Mouse (Mus musculus) forebrain, embryonic 14.5 days (tissue): ENCODE measurements around the gene Fam168a. TPM values are rescaled to one million over a fixed set of nuclear protein-coding genes. Genes with fewer than 3 reads are reported as not detected.
A peak's percentile ranks its signal among the peaks of the same experiment; 100 is the strongest.
"Not testable (repeated sequence)": the region's sequence is repeated elsewhere in the genome, so short reads cannot be mapped to it uniquely, and the experiment has no call there.

Experiments
- ATAC-seq: fragments of 200-750 bp; cut with Nextera tagmentation; 2 replicates; pipeline ENCODE4 v1.8.0; 2017; ENCODE audit warnings: mild to moderate bottlenecking, moderate library complexity
- DNase-seq: peaks from one replicate; pipeline ENCODE4 v3.0.0-alpha.2; 2015; ENCODE audit warnings: low spot score
- H3K27ac ChIP-seq: fragments of 300-500 bp; sonication (generic); 2 replicates; pipeline ENCODE4 v1.5.1; 2014; ENCODE audit warnings: low read depth, mild to moderate bottlenecking, control low read depth, low read length, moderate library complexity
- H3K27me3 ChIP-seq: fragments of 300-500 bp; sonication (generic); replicated peaks from 2 replicates; pipeline ENCODE4 v1.6.1; 2014; ENCODE audit warnings: low read length, control low read depth, mixed read lengths; ENCODE audit not compliant: control insufficient read depth, insufficient read depth
- H3K36me3 ChIP-seq: fragments of 300-500 bp; sonication (generic); 2 replicates; pipeline ENCODE4 v1.6.1; 2014; ENCODE audit warnings: low read length, control low read depth; ENCODE audit not compliant: control insufficient read depth, insufficient read depth
- H3K4me1 ChIP-seq: fragments of 300-500 bp; sonication (generic); 2 replicates; pipeline ENCODE4 v1.6.1; 2014; ENCODE audit warnings: antibody characterized with exemption, low read length, control low read depth; ENCODE audit not compliant: control insufficient read depth, insufficient read depth
- H3K4me2 ChIP-seq: fragments of 300-500 bp; sonication (generic); 2 replicates; pipeline ENCODE4 v1.6.1; 2014; ENCODE audit warnings: mild to moderate bottlenecking, control low read depth, low read length
- H3K4me3 ChIP-seq: fragments of 300-500 bp; sonication (generic); 2 replicates; pipeline ENCODE4 v1.5.1; 2014; ENCODE audit warnings: low read depth, low read length, control low read depth
- H3K9ac ChIP-seq: fragments of 300-500 bp; sonication (generic); 2 replicates; pipeline ENCODE4 v1.6.1; 2014; ENCODE audit warnings: mild to moderate bottlenecking, low read length, control low read depth, moderate library complexity
- H3K9me3 ChIP-seq: fragments of 300-500 bp; sonication (generic); replicated peaks from 2 replicates; pipeline ENCODE4 v1.6.1; 2016; ENCODE audit warnings: low read length, control low read depth, mixed read lengths; ENCODE audit not compliant: control insufficient read depth
- whole genome bisulfite sequencing: fragments of 180-500 bp; shearing (Covaris S2); extraction: QIAGEN DNeasy Blood & Tissue Kit; methylation state at CpG from one replicate; pipeline ENCODE4 v1.1.7; 2014; 5-methylcytosine and 5-hydroxymethylcytosine counted together
- polyA plus RNA-seq: library from polyadenylated mRNA; unstranded; fragments of >200 nt; fragmentation: Nextera tagmentation; extraction: Ambion mirVana; gene quantifications from 2 replicates; pipeline ENCODE4 v1.2.1, GENCODE M21; 2014

The Fam168a gene
- polyA plus RNA-seq, 1 experiment from 2014 or later: 86.6 TPM

DNA sequence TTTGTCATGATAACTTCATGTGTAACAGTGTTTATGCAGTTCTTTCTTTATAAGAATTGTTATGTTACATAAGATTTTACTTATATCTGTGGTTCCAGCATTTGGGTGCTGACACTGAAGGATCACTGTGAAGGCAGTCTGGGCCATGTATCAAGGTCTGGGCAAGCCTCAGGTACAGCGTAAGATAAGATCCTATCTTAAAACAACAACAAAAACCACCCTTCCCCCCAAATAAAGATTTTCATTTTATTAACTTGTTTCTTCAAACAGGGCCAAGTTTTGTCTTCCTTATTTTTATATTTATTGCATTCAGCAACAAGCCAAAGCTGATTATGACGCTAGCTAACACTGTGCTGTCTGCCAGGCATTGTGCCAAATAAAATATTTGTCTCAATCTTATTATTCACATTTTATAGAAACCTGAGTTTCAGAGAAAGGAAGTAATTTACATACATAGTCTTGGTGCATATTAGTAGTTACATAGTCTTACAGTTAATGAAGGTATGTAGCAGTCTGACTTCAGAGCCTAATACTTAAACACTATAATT lies 21.2 kb downstream of the Fam168a start:
- H3K36me3 ChIP-seq: no peaks in the 10 kb centered on the region
- WGBS: 80% methylated on average over 2 of the region's 2 CpGs
- H3K4me3 ChIP-seq: no peak overlapping the region
- H3K9ac ChIP-seq: no peak overlapping the region
- H3K4me1 ChIP-seq: peaks cover 22% of the 10 kb centered on the region
- no peaks in the 10 kb centered on the region for H3K27me3 ChIP-seq
- ATAC-seq (no peak), DNase-seq (no peak)
- H3K4me2 ChIP-seq: no peak overlapping the region
- H3K9me3 ChIP-seq: no peaks in the 10 kb centered on the region
- H3K27ac ChIP-seq: no peak overlapping the region

- H3K36me3 ChIP-seq: no peaks in the 10 kb centered on the region
- WGBS: 91% methylated on average over 2 of the region's 2 CpGs
- no peak overlapping the region for H3K27ac ChIP-seq
- no peak overlapping the region for H3K4me2 ChIP-seq
- H3K27me3 ChIP-seq: no peaks in the 10 kb centered on the region
- no peak overlapping the region for H3K4me3 ChIP-seq
- no peak overlapping the region for H3K9ac ChIP-seq
- H3K9me3 ChIP-seq: no peaks in the 10 kb centered on the region
- ATAC-seq (no peak), DNase-seq (no peak)
- peaks cover 18% of the 10 kb centered on the region for H3K4me1 ChIP-seq
These were observed 23.3 kb downstream of the Fam168a start for GRCm38 (mm10) chr7:100729778-100730177.

DNA sequence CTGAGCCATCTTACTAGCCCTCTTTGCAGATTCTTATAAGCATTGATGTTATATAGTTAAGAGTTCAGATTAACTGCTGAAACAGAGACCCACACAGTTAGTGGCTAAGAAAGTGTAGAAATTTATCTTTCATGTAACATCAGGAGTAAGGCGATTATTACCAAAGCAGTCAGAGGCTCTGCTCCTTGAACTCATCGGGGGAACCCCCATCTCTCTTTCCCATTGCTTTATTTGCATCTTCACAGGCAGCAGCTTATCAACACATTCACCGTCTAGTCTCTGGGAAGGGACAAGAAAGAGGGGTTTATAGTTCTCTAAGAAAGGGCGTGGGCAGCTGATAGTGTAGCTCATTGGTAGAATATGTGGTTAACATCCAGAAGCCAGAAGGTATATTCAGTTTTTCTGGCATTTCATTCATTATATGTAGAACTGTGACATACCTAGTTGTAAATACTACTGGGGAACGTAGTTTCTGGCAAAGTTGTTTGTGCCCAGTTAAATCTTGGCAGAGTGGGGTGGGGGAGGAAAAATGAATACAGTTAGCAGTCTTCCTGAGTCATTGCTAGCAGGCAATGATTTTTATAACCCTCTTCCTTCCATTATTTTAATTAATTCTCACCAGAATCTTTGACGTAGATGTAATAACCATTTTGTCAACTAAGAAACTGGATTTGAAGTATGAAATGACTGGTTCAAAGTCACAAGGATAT lies 26.1 kb downstream of the Fam168a start:
- peaks cover 17% of the 10 kb centered on the region for H3K4me1 ChIP-seq
- H3K27ac ChIP-seq: peak overlapping the region; percentile 70; the same call in 1 of the 2 replicates
- WGBS: 54% methylated on average over 6 of the region's 6 CpGs

DNA sequence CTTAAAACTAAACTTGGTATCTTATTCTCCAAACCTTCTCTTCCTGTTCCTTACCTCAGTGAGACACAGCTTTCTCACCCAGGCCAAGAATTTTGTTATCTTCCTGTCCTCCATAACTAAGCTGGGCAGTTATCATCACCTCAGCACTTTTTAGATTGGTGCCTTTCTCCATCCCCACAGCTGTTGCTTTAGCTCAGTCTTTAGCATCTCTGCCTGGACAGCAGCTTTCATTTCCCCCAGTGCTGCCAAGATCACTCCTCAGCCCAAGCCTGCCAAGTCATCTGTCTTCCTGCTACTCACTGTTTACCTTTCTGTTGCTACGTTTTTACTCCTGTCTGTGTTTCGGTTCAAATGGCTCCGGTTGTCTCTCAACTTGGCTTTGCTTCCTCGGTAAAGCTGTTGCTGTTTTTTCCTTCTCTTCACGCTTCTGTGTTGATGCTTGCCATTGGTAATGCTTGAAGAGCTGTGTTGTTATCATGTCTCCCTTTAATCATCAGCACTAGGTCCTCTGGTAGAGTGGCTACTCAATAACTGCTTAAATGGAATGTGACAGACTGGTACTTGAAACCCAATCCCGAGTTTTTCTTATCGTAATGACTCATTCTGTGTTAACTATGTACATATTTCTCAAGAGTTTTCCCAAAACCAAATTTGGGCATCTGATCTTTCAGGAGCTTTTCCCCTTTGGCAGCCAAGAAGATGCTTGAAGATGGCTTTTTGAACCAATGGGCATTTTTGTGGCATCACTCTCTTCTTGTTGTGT lies 26.8 kb downstream of the Fam168a start:
- Histone ChIP-seq H3K9ac (no peak overlapping the region), H3K4me3 (no peak overlapping the region), H3K4me1 (peaks cover 17% of the 10 kb centered on the region), H3K36me3 (no peaks in the 10 kb centered on the region), H3K27me3 (no peaks in the 10 kb centered on the region), H3K27ac (peak overlapping the region; percentile 70; the same call in 1 of the 2 replicates), H3K9me3 (no peaks in the 10 kb centered on the region), H3K4me2 (no peak overlapping the region)
- DNase-seq (peak; percentile 68), ATAC-seq (peak; percentile 66)
- 51% methylated on average over 7 of the region's 7 CpGs for WGBS

More for the DNA sequence above, 26.1 kb downstream of the Fam168a start:
- DNase-seq (no peak), ATAC-seq (no peak)
- Histone ChIP-seq H3K4me3 (no peak overlapping the region), H3K9me3 (no peaks in the 10 kb centered on the region), H3K36me3 (no peaks in the 10 kb centered on the region), H3K4me2 (no peak overlapping the region), H3K9ac (no peak overlapping the region), H3K27me3 (no peaks in the 10 kb centered on the region)

DNA sequence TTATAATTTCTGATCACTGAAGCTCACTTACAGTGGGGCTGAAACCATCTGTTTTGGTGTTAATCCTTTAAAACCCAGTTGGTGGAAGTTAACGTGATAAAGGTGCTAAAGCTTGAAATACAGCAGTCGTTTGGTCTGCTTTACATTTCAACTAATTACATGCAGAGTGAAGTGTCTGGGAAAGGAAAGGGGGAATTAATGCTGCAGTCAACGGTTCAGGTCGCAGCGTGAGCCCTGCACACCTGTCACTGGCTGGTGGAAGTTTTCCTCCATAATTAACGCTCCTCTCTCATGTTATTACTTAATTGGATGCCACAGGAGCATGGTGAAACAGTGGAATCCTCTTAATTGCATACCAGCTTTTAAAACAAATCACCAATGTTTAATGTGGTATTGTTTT lies 27.8 kb downstream of the Fam168a start:
- Histone ChIP-seq H3K36me3 (no peaks in the 10 kb centered on the region), H3K9ac (no peak overlapping the region), H3K4me3 (no peak overlapping the region), H3K4me2 (no peak overlapping the region), H3K9me3 (no peaks in the 10 kb centered on the region), H3K27me3 (no peaks in the 10 kb centered on the region), H3K4me1 (peaks cover 17% of the 10 kb centered on the region), H3K27ac (peak overlapping the region; percentile 44; the same call in 1 of the 2 replicates)
- ATAC-seq (peak; percentile 88), DNase-seq (peak; percentile 83)
- 11% methylated on average over 6 of the region's 6 CpGs for WGBS

- H3K9ac ChIP-seq, H3K27me3 ChIP-seq, H3K4me2 ChIP-seq, DNase-seq, H3K9me3 ChIP-seq, ATAC-seq, H3K4me3 ChIP-seq, H3K36me3 ChIP-seq: not testable (repeated sequence)
- WGBS: 100% methylated on average over 1 of the region's 2 CpGs
- Histone ChIP-seq H3K4me1 (peaks cover 17% of the 10 kb centered on the region), H3K27ac (0 out of 2 replicates have a peak overlapping the region, but pooled peaks have one; percentile 21)
These were observed 28.5 kb downstream of the Fam168a start for GRCm38 (mm10) chr7:100734905-100735304.

DNA sequence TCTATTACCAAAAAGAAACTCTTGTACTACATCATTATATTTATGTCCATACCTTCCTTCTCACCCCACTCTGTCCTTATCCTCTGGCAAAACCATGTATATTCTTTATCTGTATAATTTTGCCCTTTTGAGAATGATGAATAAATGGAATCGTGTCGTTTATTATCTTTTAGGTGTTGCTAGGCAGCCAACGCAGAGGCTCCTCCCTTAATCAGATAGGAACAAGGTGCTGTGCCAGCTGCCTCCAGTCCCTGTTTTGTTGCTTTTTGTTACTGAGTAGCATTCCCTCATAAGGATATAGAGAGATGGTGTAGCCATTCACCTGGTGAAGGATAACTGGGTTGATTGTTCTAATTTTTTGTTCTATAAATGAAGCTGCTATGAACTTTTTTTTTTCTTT lies 29.7 kb downstream of the Fam168a start:
- Histone ChIP-seq H3K4me1 (peaks cover 17% of the 10 kb centered on the region), H3K36me3 (no peaks in the 10 kb centered on the region), H3K9me3 (no peaks in the 10 kb centered on the region), H3K27ac (no peak overlapping the region), H3K4me2 (no peak overlapping the region), H3K4me3 (no peak overlapping the region), H3K9ac (no peak overlapping the region), H3K27me3 (no peaks in the 10 kb centered on the region)
- DNase-seq: no peak
- 81% methylated on average over 3 of the region's 3 CpGs for WGBS
- no peak for ATAC-seq

DNA sequence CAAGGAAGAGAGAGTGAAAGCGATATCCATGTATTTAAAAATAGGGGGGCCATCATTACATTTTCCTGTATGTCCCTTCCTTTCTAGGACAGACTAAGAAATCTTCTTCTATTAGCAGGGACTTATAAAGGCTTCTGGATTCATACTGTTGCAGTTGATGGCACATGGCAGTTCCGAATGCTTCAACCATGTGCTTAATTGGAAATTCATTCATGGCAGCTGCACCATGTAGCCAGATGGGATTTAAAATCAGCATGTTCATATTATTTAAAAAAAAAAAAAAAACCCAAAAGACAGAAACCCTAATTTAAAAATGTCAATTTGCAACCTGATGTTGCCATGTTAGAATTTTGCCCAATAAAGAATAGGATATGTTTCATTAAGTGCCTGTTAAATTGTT lies 37.9 kb downstream of the Fam168a start:
- no peaks in the 10 kb centered on the region for H3K9me3 ChIP-seq
- ATAC-seq (no peak), DNase-seq (peak; percentile 63)
- H3K9ac ChIP-seq: no peak overlapping the region
- no peak overlapping the region; the same call in 1 of the 2 replicates for H3K27ac ChIP-seq
- no peaks in the 10 kb centered on the region for H3K27me3 ChIP-seq
- H3K4me2 ChIP-seq: no peak overlapping the region
- H3K36me3 ChIP-seq: no peaks in the 10 kb centered on the region
- WGBS: 76% methylated on average over 2 of the region's 2 CpGs
- no peak overlapping the region for H3K4me3 ChIP-seq
- no peaks in the 10 kb centered on the region; the same call in 1 of the 2 replicates for H3K4me1 ChIP-seq
